Mouse (Mus musculus) stomach, postnatal 0 days (tissue): Measurements from ENCODE around the gene 4930432K21Rik.

Experiments used
- CTCF ChIP-seq: IDR thresholded peaks from 2 replicates; pipeline ENCODE4 v1.5.1; 2016; ENCODE audit warnings: antibody characterized with exemption, low read depth, mild to moderate bottlenecking, moderate library complexity
- EP300 ChIP-seq: optimal IDR thresholded peaks from 2 replicates; pipeline ENCODE3; 2016; ENCODE audit warnings: antibody characterized with exemption

- TF ChIP-seq CTCF (peak; percentile 86), EP300 (no peak)
Measured at GRCm38 (mm10) chr8:84187065-84187755, 39.4 kb downstream of the 4930432K21Rik start.
